Mouse (Mus musculus): ENCODE results near the gene Gm3404. TPM values are rescaled to one million over a fixed set of nuclear protein-coding genes. Genes with fewer than 3 reads are reported as not detected.
A peak's percentile ranks its signal among the peaks of the same experiment; 100 is the strongest.
"Not testable (repeated sequence)": the region's sequence is repeated elsewhere in the genome, so short reads cannot be mapped to it uniquely, and the experiment has no call there.

Gene Gm3404
- polyA plus RNA-seq (2012; rRNA removed) = not detected in 2 replicates

GRCm38 (mm10) chr5:146525501-146525900 lies at the start of gene Gm3404:
Gene Gm3404 (plus strand): TSS chr5:146525801.
- DNase-seq (ENCODE audit: extremely low spot score in 1 of 2, low spot score in 1 of 2) = not testable (repeated sequence)

GRCm38 (mm10) chr5:146479564-146479963 lies 46.0 kb upstream of the Gm3404 start:
- peak in 1 of 2 experiments; percentile 73 for DNase-seq (ENCODE audit: extremely low spot score in 1 of 2, low spot score in 1 of 2)

- not testable (repeated sequence) for DNase-seq (ENCODE audit: extremely low spot score in 1 of 2, low spot score in 1 of 2)
These were observed 43.9 kb upstream of the Gm3404 start, which contains the start of gene Gm6408 for GRCm38 (mm10) chr5:146481665-146482064. Gene Gm6408 (plus strand): TSS chr5:146481965.

GRCm38 (mm10) chr5:146488959-146489358 lies 36.6 kb upstream of the Gm3404 start:
- DNase-seq (ENCODE audit: extremely low spot score in 1 of 2, low spot score in 1 of 2) = peak in 1 of 2 experiments; percentile 57

GRCm38 (mm10) chr5:146491063-146491462 lies 34.5 kb upstream of the Gm3404 start, which contains the start of gene Gm6370:
Gene Gm6370 (plus strand): TSS chr5:146491363.
- DNase-seq (ENCODE audit: extremely low spot score in 1 of 2, low spot score in 1 of 2) = not testable (repeated sequence)

GRCm38 (mm10) chr5:146502099-146502498 lies 23.5 kb upstream of the Gm3404 start, which contains the start of gene 4930449I24Rik:
Gene 4930449I24Rik (plus strand): TSS chr5:146502399.
- not testable (repeated sequence) for DNase-seq (ENCODE audit: extremely low spot score in 1 of 2, low spot score in 1 of 2)

- not testable (repeated sequence) for DNase-seq (ENCODE audit: extremely low spot score in 1 of 2, low spot score in 1 of 2)
These were observed 11.8 kb upstream of the Gm3404 start, which contains the start of gene Gm3402 for GRCm38 (mm10) chr5:146513823-146514222. Gene Gm3402 (plus strand): TSS chr5:146514123.

- DNase-seq (ENCODE audit: extremely low spot score in 1 of 2, low spot score in 1 of 2) = not testable (repeated sequence)
These were observed 11.7 kb downstream of the Gm3404 start, which contains the start of gene Gm3409 for GRCm38 (mm10) chr5:146537347-146537746. Gene Gm3409 (plus strand): TSS chr5:146537647.

- DNase-seq (ENCODE audit: extremely low spot score in 1 of 2, low spot score in 1 of 2) = not testable (repeated sequence)
These were observed 30.2 kb downstream of the Gm3404 start, which contains the start of gene Gm3415 for GRCm38 (mm10) chr5:146555836-146556235. Gene Gm3415 (plus strand): TSS chr5:146556136.

- DNase-seq (ENCODE audit: extremely low spot score in 1 of 2, low spot score in 1 of 2) = no peak
These were observed 38.7 kb downstream of the Gm3404 start for GRCm38 (mm10) chr5:146564259-146564658.

- DNase-seq (ENCODE audit: extremely low spot score in 1 of 2, low spot score in 1 of 2) = no peak
These were observed 41.5 kb downstream of the Gm3404 start for GRCm38 (mm10) chr5:146567054-146567453.

GRCm38 (mm10) chr5:146570179-146570578 lies 44.6 kb downstream of the Gm3404 start:
- not testable (repeated sequence) for DNase-seq (ENCODE audit: extremely low spot score in 1 of 2, low spot score in 1 of 2)

- DNase-seq (ENCODE audit: extremely low spot score in 1 of 2, low spot score in 1 of 2) = peak in 1 of 2 experiments; percentile 79
These were observed 46.5 kb downstream of the Gm3404 start for GRCm38 (mm10) chr5:146571830-146572734.

GRCm38 (mm10) chr5:146572735-146573042 lies 47.1 kb downstream of the Gm3404 start:
- DNase-seq (ENCODE audit: extremely low spot score in 1 of 2, low spot score in 1 of 2) = not testable (repeated sequence)

- DNase-seq (ENCODE audit: extremely low spot score in 1 of 2, low spot score in 1 of 2) = no peak
These were observed 51.1 kb downstream of the Gm3404 start for GRCm38 (mm10) chr5:146576668-146577067.

Other genes starting within 250 kb of the Gm3404 start
- gene Wasf3, start 140.8 kb upstream of the Gm3404 start, polyA plus RNA-seq (2012; rRNA removed) = 65.3 and 67.9 TPM in 2 replicates
- 0.23 and 0.24 TPM in 2 replicates for gene Gm6408, start 43.8 kb upstream of the Gm3404 start, polyA plus RNA-seq (2012; rRNA removed)
- gene Gm6370, start 34.4 kb upstream of the Gm3404 start, polyA plus RNA-seq (2012; rRNA removed) = not detected in 2 replicates
- not detected in 2 replicates for gene 4930449I24Rik, start 23.4 kb upstream of the Gm3404 start, polyA plus RNA-seq (2012; rRNA removed)
- not detected in 2 replicates for gene Gm3402, start 11.7 kb upstream of the Gm3404 start, polyA plus RNA-seq (2012; rRNA removed)
- not detected in 2 replicates for gene Gm3409, start 11.8 kb downstream of the Gm3404 start, polyA plus RNA-seq (2012; rRNA removed)
- not detected in 2 replicates for gene Gm3415, start 30.3 kb downstream of the Gm3404 start, polyA plus RNA-seq (2012; rRNA removed)
- gene Gpr12, start 59.4 kb downstream of the Gm3404 start, polyA plus RNA-seq (2012; rRNA removed) = 26.7 and 27.5 TPM in 2 replicates

All from frontal cortex, adult 2 months (tissue).